Mouse (Mus musculus) bone marrow, adult 2 months (tissue): ENCODE results near the gene Rph3a.

Source experiments
- CTCF ChIP-seq: fragments of 200-500 bp; IDR thresholded peaks from 2 replicates; pipeline ENCODE4 v1.5.1; 2011; ENCODE audit warnings: low read length, control low read depth; ENCODE audit not compliant: control insufficient read depth, insufficient read depth
- POLR2A ChIP-seq: fragments of 200-500 bp; IDR thresholded peaks from 2 replicates; pipeline ENCODE4 v1.6.1; 2011; ENCODE audit warnings: low read depth, mild to moderate bottlenecking, control low read depth, low read length, borderline replicate concordance; ENCODE audit not compliant: control insufficient read depth

DNA sequence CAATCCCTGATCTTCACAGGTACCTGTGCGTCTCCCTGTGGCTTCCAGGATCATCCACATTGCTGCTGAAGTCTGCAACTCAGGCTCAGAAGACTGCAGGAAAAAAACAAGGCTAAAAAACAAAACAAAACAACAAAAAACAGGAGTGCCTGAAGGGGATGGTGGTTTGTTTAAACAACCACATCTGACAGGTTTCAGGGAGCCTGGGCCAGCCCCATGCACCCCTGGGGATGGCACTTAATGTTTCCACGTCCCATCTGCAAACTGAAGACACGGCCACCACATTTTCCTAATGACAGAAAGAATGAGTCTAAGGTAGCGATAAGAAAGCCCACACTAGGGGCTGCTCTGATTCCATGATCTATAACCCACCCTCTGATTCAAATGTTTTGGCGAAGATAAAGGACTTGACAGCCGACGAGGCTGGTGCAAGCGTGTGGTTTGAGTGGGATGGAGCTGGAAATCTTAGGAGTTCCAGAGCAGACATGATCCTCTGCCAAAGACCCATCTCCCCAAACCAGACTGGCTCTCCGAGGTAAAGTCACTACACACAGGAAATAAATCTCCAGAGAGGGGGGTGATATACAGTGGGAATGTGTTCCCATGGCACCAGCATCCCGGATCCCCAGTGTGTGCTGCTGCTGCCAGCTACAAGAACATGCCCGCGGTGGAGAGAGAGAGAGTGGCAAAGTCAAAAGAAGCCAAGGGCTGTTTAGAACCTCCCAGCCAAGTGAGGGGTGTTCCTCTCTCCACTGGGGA is at the start of gene Rph3a:
- no peak for TF ChIP-seq POLR2A
- TF ChIP-seq CTCF = no peak
